Mouse (Mus musculus) ES-E14 (cell line): ENCODE measurements around the gene Arhgap45. TPM values are rescaled to one million over a fixed set of nuclear protein-coding genes. Genes with fewer than 3 reads are reported as not detected.
A peak's percentile ranks its signal among the peaks of the same experiment; 100 is the strongest.

Source experiments
- DNase-seq: peaks from one replicate; pipeline ENCODE4 v3.0.0-alpha.2; 2013; ENCODE audit warnings: low read depth, low spot score
- H3K27ac ChIP-seq: 2 replicates; pipeline ENCODE4 v1.5.1; 2012; ENCODE audit warnings: low read depth, mild to moderate bottlenecking, low read length, moderate library complexity, mixed read lengths; ENCODE audit not compliant: poor library complexity, insufficient read depth, severe bottlenecking
- H3K36me3 ChIP-seq: 2 replicates; pipeline ENCODE4 v1.6.1; 2012; ENCODE audit warnings: mild to moderate bottlenecking, low read length, moderate library complexity, mixed read lengths; ENCODE audit not compliant: control insufficient read depth, poor library complexity, insufficient read depth, severe bottlenecking
- H3K4me1 ChIP-seq, 2 experiments: fragments of 150-350 bp in 1 of 2; sonication (generic) in 1 of 2; 2 replicates each; pipeline ENCODE4 v1.6.1; 2012; ENCODE audit warnings: low read length in 2 of 2, mild to moderate bottlenecking in 1 of 2, mixed read lengths in 1 of 2; ENCODE audit not compliant: control insufficient read depth in 2 of 2, insufficient read depth in 2 of 2, poor library complexity in 1 of 2
- H3K4me3 ChIP-seq, 2 experiments: fragments of 150-350 bp in 1 of 2; sonication (generic) in 1 of 2; 2 replicates each; pipeline ENCODE4 v1.5.1; 2012; ENCODE audit warnings: low read length in 2 of 2, low read depth in 1 of 2, mild to moderate bottlenecking in 1 of 2, mixed read lengths in 1 of 2; ENCODE audit not compliant: insufficient read depth in 1 of 2, poor library complexity in 1 of 2, severe bottlenecking in 1 of 2
- H3K9ac ChIP-seq: 2 replicates; pipeline ENCODE4 v1.6.1; 2012; ENCODE audit warnings: low read depth, mild to moderate bottlenecking, low read length, mixed read lengths; ENCODE audit not compliant: poor library complexity, insufficient read depth, severe bottlenecking
- H3K9me3 ChIP-seq: fragments of 150-350 bp; sonication (generic); 2 replicates; pipeline ENCODE4 v1.6.1; 2012; ENCODE audit warnings: low read depth, mild to moderate bottlenecking, low read length; ENCODE audit not compliant: control insufficient read depth, insufficient read depth
- CHD2 ChIP-seq: IDR thresholded peaks from 2 replicates; pipeline ENCODE4 v1.6.1; 2014; ENCODE audit warnings: mild to moderate bottlenecking, low read depth, low read length, inconsistent platforms
- HCFC1 ChIP-seq: IDR thresholded peaks from 2 replicates; pipeline ENCODE4 v1.6.1; 2012; ENCODE audit warnings: low read length, inconsistent platforms, borderline replicate concordance; ENCODE audit not compliant: insufficient read depth
- MAFK ChIP-seq: IDR thresholded peaks from 2 replicates; pipeline ENCODE4 v1.6.1; 2014; ENCODE audit warnings: mild to moderate bottlenecking, low read depth, low read length, inconsistent platforms; ENCODE audit not compliant: insufficient read depth
- ZC3H11A ChIP-seq: IDR thresholded peaks from 2 replicates; pipeline ENCODE4 v1.6.1; 2012; ENCODE audit warnings: low read depth, mild to moderate bottlenecking, inconsistent platforms, low read length, borderline replicate concordance
- ZNF384 ChIP-seq: IDR thresholded peaks from 2 replicates; pipeline ENCODE4 v1.6.1; 2012; ENCODE audit warnings: low read depth, low read length, inconsistent platforms
- in situ Hi-C, 2 experiments: fragments of 600-800 bp; cut with MboI; formaldehyde crosslinking; loops; one replicate each; pipeline ENCODE4 v1.15.1; 2025; ENCODE audit warnings: low sequenced_read_pairs in 2 of 2, inconsistent platforms in 1 of 2; ENCODE audit not compliant: unreplicated experiment in 2 of 2
- total RNA-seq: library from RNA; depleted of rRNA; stranded (reverse); fragments of 300-350 nt; gene quantifications from 2 replicates; pipeline ENCODE4 v1.2.3, GENCODE M21; 2012

Arhgap45 gene
- total RNA-seq, 1 experiment, result 17.0 TPM

- peaks cover 1 to 40% of the 10 kb centered on the region in 2 experiments; a peak in 3 of 4 replicates for H3K4me1 ChIP-seq
- H3K36me3 ChIP-seq, result peaks cover 24% of the 10 kb centered on the region
- H3K4me3 ChIP-seq, result peak overlapping the region; percentile 1 to 59; a peak in 3 of 4 replicates
- no peak overlapping the region for H3K9ac ChIP-seq
- no peaks in the 10 kb centered on the region for H3K9me3 ChIP-seq
- no peak for TF ChIP-seq ZC3H11A
- TF ChIP-seq CHD2, result no peak
- no peak for TF ChIP-seq ZNF384
- TF ChIP-seq MAFK, result no peak
- TF ChIP-seq HCFC1, result no peak
- in situ Hi-C loops, result loop anchor here in 1 of 2 experiments (25.0 kb wide), 1 partner anchor 136 kb away; the partner anchor contains the start of genes Sbno2 and Stk11
- DNase-seq, result no peak
- no peak overlapping the region for H3K27ac ChIP-seq
Observed at GRCm38 (mm10) chr10:79976071-79976721, 40.3 kb upstream of the Arhgap45 start.

GRCm38 (mm10) chr10:79976722-79977107 is 39.7 kb upstream of the Arhgap45 start:
- DNase-seq, result no peak
- TF ChIP-seq MAFK, result no peak
- in situ Hi-C loops, result loop anchor here in 1 of 2 experiments (25.0 kb wide), 1 partner anchor 136 kb away; the partner anchor contains the start of genes Sbno2 and Stk11
- H3K9ac ChIP-seq, result no peak overlapping the region
- H3K9me3 ChIP-seq, result no peaks in the 10 kb centered on the region
- no peak overlapping the region for H3K27ac ChIP-seq
- H3K4me3 ChIP-seq, result peak overlapping the region; percentile 50 to 59
- H3K4me1 ChIP-seq, result peaks cover 1 to 40% of the 10 kb centered on the region in 2 experiments; a peak in 3 of 4 replicates
- peaks cover 25% of the 10 kb centered on the region for H3K36me3 ChIP-seq

- H3K4me1 ChIP-seq, result peaks cover 1 to 40% of the 10 kb centered on the region in 2 experiments; a peak in 3 of 4 replicates
- peaks cover 25% of the 10 kb centered on the region for H3K36me3 ChIP-seq
- no peak overlapping the region for H3K9ac ChIP-seq
- in situ Hi-C loops, result loop anchor here in 1 of 2 experiments (25.0 kb wide), 1 partner anchor 135 kb away; the partner anchor contains the start of genes Sbno2 and Stk11
- peak overlapping the region; percentile 50 to 59 for H3K4me3 ChIP-seq
- no peak overlapping the region for H3K27ac ChIP-seq
- TF ChIP-seq MAFK (no peak), ZNF384 (no peak)
- no peaks in the 10 kb centered on the region for H3K9me3 ChIP-seq
- no peak for DNase-seq
Observed at GRCm38 (mm10) chr10:79977324-79977723, 39.1 kb upstream of the Arhgap45 start.

GRCm38 (mm10) chr10:79978061-79978460 is 38.4 kb upstream of the Arhgap45 start:
- Histone ChIP-seq H3K4me1 (peaks cover 1 to 42% of the 10 kb centered on the region in 2 experiments; a peak in 3 of 4 replicates), H3K36me3 (peaks cover 25% of the 10 kb centered on the region), H3K9me3 (no peaks in the 10 kb centered on the region), H3K9ac (no peak overlapping the region), H3K27ac (no peak overlapping the region), H3K4me3 (no peak overlapping the region; a peak in 2 of 4 replicates)
- DNase-seq, result no peak
- in situ Hi-C loops, result loop anchor here in 1 of 2 experiments (25.0 kb wide), 1 partner anchor 134 kb away; the partner anchor contains the start of genes Sbno2 and Stk11
- TF ChIP-seq ZC3H11A (no peak), CHD2 (no peak), HCFC1 (no peak), MAFK (no peak), ZNF384 (no peak)
